11 mouse cellular contexts compared by ENCODE assay signal in the genomic region with DNA sequence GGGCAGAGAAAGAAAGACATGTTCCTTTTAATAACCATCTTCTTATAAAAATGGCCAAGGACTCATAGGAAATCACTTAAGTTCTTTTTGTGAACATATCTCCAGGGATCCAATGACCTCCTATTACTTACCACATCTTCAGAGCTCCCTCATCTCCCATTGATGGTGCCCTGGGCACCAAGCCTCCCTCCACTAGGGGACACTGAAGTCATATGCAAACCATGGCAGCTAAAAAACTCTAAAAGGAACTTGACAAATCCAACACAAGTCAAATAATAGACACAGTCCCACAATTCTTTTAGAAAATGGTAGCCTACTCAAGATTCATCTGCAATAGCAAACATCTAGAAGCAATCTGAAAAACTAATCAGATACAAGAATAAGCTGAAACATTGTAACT.
DNase-seq lines count a peak whose midpoint lies in the region; TF ChIP-seq lines count a peak whose summit lies in the region.
"Had no signal": no experiment of that assay in that cellular context is flagged by ENCODE, and none has a peak within 500 bp of the region (broad histone marks: within the 10 kb centered on the region; RNA-seq: fewer than 3 reads in every experiment).

No protein-coding gene starts in this region.

- no peaks in the 10 kb centered on the region for H3K4me1 ChIP-seq in liver, adult 2 months (ENCODE audit: control insufficient read depth, insufficient read depth, low read length)
- no peaks in the 10 kb centered on the region for H3K4me1 ChIP-seq in bone marrow, adult 2 months (ENCODE audit: control insufficient read depth, insufficient read depth, low read length)
- H3K4me1 ChIP-seq: limb, embryonic 13.5 days had no signal

- intact Hi-C loops in heart, postnatal 10 days (cut with DNase I), result loop anchor here (5.0 kb wide), 1 partner anchor 281 kb away; no protein-coding TSS in a partner anchor

- peak; percentile 34 to 43 for DNase-seq in heart, postnatal 10 days
- DNase-seq in heart, adult 11 months, result no peak
- peak; percentile 68 for DNase-seq in liver, adult 2 months (ENCODE audit: extremely low read depth, low read depth, low spot score)
- DNase-seq in liver (no peak), NIH3T3 (ENCODE audit: low read depth) (peak; percentile 20)
- no peak for DNase-seq in yolk sac, embryonic 10.5 days (ENCODE audit: low spot score)
- DNase-seq: cerebellum, adult 9-10 months; retina, postnatal 1 day; thymus, postnatal 36 days had no signal

- TF ChIP-seq POLR2A in liver, adult 2 months (IDR thresholded peaks at IDR 0.05; ENCODE audit: extremely low read depth, insufficient read depth, low read length), result no peak
- TF ChIP-seq POLR2A in bone marrow, adult 2 months (IDR thresholded peaks at IDR 0.05; ENCODE audit: borderline replicate concordance, control insufficient read depth, low read depth, low read length), result no peak

- H3K36me3 ChIP-seq in liver, adult 2 months (ENCODE audit: control insufficient read depth, insufficient read depth, low read length), result no peaks in the 10 kb centered on the region
- H3K36me3 ChIP-seq: limb, embryonic 13.5 days had no signal

- H3K4me3 ChIP-seq in liver, adult 2 months (ENCODE audit: insufficient read depth, low read depth, low read length), result no peak overlapping the region
- H3K4me3 ChIP-seq in bone marrow, adult 2 months (replicated peaks; ENCODE audit: control insufficient read depth, low read depth, low read length), result no peak overlapping the region
- H3K4me3 ChIP-seq: limb, embryonic 13.5 days had no signal

- peak; percentile 73 for TF ChIP-seq CTCF in liver, adult 2 months (IDR thresholded peaks at IDR 0.05; ENCODE audit: low read depth, low read length)
- peak; percentile 15; the same call in 1 of the 2 replicates for TF ChIP-seq CTCF in bone marrow, adult 2 months (IDR thresholded peaks at IDR 0.05; ENCODE audit: control insufficient read depth, insufficient read depth, low read length)

- no peaks in the 10 kb centered on the region for H3K27me3 ChIP-seq in liver, adult 2 months (ENCODE audit: control insufficient read depth, insufficient read depth, low read length)
- H3K27me3 ChIP-seq: limb, embryonic 13.5 days had no signal

- H3K9ac ChIP-seq in liver, adult 2 months (ENCODE audit: low read depth, low read length), result no peak overlapping the region
- H3K9ac ChIP-seq: limb, embryonic 13.5 days had no signal

- H3K27ac ChIP-seq in liver, adult 2 months (replicated peaks; ENCODE audit: insufficient read depth, low read depth, low read length), result no peak overlapping the region
- no peak overlapping the region for H3K27ac ChIP-seq in bone marrow, adult 2 months (ENCODE audit: control insufficient read depth, insufficient read depth, low read depth, low read length, poor library complexity)
- H3K27ac ChIP-seq: limb, embryonic 13.5 days had no signal

- H3K79me2 ChIP-seq in liver, adult 2 months (ENCODE audit: control insufficient read depth, insufficient read depth, low read length), result no peaks in the 10 kb centered on the region

Comparison
In these comparisons a context has a peak if more than half of its experiments do, and no peak if none do; other contexts are left out.
1. DNase-seq: peak in heart, postnatal 10 days (2 of 2), liver, adult 2 months (single experiment) and NIH3T3 (single experiment); none in heart, adult 11 months (single experiment), liver (single experiment) and yolk sac, embryonic 10.5 days (single experiment).